Mouse (Mus musculus) cerebellum, adult 2 months (tissue): Measurements from ENCODE around the gene Ksr2.

Experiments
- CTCF ChIP-seq: fragments of 200-500 bp; IDR thresholded peaks from 2 replicates; pipeline ENCODE4 v1.5.1; 2011; ENCODE audit warnings: low read depth, mild to moderate bottlenecking, control low read depth, low read length, moderate library complexity, borderline replicate concordance; ENCODE audit not compliant: insufficient read depth
- POLR2A ChIP-seq: fragments of 200-500 bp; IDR thresholded peaks from 2 replicates; pipeline ENCODE4 v1.6.1; 2011; ENCODE audit warnings: low read length, control low read depth, borderline replicate concordance; ENCODE audit not compliant: insufficient read depth

DNA sequence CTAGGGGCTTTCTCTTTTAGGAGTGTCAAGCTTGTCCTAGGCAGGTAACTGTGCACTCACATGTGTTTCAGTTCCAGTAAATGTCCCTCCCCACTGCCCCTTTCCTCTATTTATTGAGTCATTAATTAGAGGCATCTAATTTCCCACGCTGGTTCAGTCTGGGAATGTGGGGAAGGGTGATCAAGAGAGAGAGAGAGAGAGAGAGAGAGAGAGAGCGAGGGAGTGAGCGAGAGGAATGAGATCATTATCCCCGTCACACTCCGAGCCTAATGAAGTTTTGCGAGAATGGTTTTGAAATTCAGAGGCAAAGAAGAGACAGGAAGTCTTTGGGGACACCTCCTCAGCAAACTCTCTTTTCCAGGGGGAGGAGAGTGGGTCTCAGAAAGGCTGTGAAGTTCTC is 117.2 kb downstream of the Ksr2 start:
- TF ChIP-seq CTCF (no peak), POLR2A (no peak)
